Mouse (Mus musculus) intestine, embryonic 14.5 days (tissue): ENCODE measurements at regions not wholly inside any gene's neighbourhood (a gene's known extent, or its start where the extent isn't known, plus 50 kb on each side); places are given as distances from the start of the nearest gene placed in this dataset.

Experiments
- ATAC-seq: fragments of 200-750 bp; cut with Nextera tagmentation; replicated peaks from 2 replicates; pipeline ENCODE4 v1.8.0; 2017; ENCODE audit warnings: low read depth, moderate number of reproducible peaks, moderate TSS enrichment, moderate library complexity; ENCODE audit not compliant: low FRiP score, low TSS enrichment
- DNase-seq: peaks from one replicate; pipeline ENCODE4 v3.0.0-alpha.2; 2018; ENCODE audit warnings: low spot score
- H3K27ac ChIP-seq: fragments of 300-500 bp; sonication (generic); 2 replicates; pipeline ENCODE4 v1.5.1; 2014; ENCODE audit warnings: low read depth, mild to moderate bottlenecking, control low read depth
- H3K27me3 ChIP-seq: fragments of 300-500 bp; sonication (generic); replicated peaks from 2 replicates; pipeline ENCODE4 v1.6.1; 2014; ENCODE audit warnings: low read length, control low read depth; ENCODE audit not compliant: control insufficient read depth, insufficient read depth
- H3K36me3 ChIP-seq: fragments of 300-500 bp; sonication (generic); 2 replicates; pipeline ENCODE4 v1.6.1; 2014; ENCODE audit warnings: low read length, control low read depth; ENCODE audit not compliant: control insufficient read depth, insufficient read depth
- H3K4me1 ChIP-seq: fragments of 300-500 bp; sonication (generic); replicated peaks from 2 replicates; pipeline ENCODE4 v1.6.1; 2014; ENCODE audit warnings: low read length, control low read depth, mixed read lengths; ENCODE audit not compliant: control insufficient read depth, insufficient read depth
- H3K4me2 ChIP-seq: fragments of 300-500 bp; sonication (generic); 2 replicates; pipeline ENCODE4 v1.6.1; 2014; ENCODE audit warnings: low read length
- H3K4me3 ChIP-seq: fragments of 300-500 bp; sonication (generic); 2 replicates; pipeline ENCODE4 v1.5.1; 2014; ENCODE audit warnings: low read depth, low read length, control low read depth, mixed read lengths
- H3K9ac ChIP-seq: fragments of 300-500 bp; sonication (generic); 2 replicates; pipeline ENCODE4 v1.6.1; 2014; ENCODE audit warnings: mild to moderate bottlenecking, low read length
- H3K9me3 ChIP-seq: fragments of 300-500 bp; sonication (generic); 2 replicates; pipeline ENCODE4 v1.6.1; 2016; ENCODE audit warnings: low read length, control low read depth; ENCODE audit not compliant: control insufficient read depth
- WGBS: fragments of 180-500 bp; shearing (Covaris S2); extraction: QIAGEN DNeasy Blood & Tissue Kit; methylation state at CpG from one replicate; pipeline ENCODE4 v1.1.7; 2014; 5-methylcytosine and 5-hydroxymethylcytosine counted together

DNA sequence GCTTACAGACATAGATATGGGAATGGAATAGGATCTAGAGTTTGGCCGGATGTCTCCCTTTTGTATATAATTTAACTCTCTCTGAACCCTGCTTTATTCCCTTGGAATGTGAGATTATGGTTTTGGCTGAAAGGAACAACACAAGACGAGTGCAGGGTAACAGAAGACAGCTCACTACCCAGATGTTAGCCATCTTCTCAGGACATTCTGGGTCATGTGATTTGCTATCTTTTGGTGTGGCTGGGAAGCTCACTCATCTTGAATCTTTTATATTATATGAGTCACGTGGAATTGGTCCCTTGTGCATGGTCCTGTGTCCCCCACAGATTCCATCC is 108.6 kb upstream of the Tmc3 start:
- 32% methylated on average over 3 of the region's 3 CpGs for WGBS

DNA sequence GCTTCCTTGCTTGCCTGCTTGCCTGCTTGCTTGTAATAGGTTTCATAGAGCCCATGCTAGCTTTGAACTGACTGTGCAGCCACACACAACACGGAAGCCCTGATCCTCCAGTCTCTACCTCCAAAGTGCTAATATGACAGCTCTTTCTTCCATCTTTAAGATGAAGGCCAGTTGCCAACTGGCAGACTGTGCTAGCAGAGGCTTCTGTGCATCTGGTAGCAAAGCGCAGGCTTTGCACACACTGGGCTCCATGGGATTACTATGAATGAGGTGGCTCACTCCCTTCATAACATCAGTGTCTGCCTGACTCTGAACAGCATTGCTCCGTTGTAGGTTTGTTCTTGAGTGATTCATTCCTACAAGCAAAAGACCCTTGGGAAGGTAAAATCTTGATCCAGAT is 107.9 kb upstream of the Tmc3 start:
- no peak overlapping the region for H3K4me2 ChIP-seq
- H3K9me3 ChIP-seq = no peaks in the 10 kb centered on the region
- H3K36me3 ChIP-seq = no peaks in the 10 kb centered on the region
- no peak for ATAC-seq
- DNase-seq = no peak
- peaks cover 28% of the 10 kb centered on the region for H3K4me1 ChIP-seq
- H3K27ac ChIP-seq = peak overlapping the region; percentile 7; the same call in 1 of the 2 replicates
- H3K27me3 ChIP-seq = no peaks in the 10 kb centered on the region
- H3K9ac ChIP-seq = no peak overlapping the region
- WGBS = 69% methylated on average over 3 of the region's 3 CpGs
- H3K4me3 ChIP-seq = no peak overlapping the region

More for the DNA sequence above, 108.6 kb upstream of the Tmc3 start:
- H3K27ac ChIP-seq = peak overlapping the region; percentile 70
- peak; percentile 40; the same call in 1 of the 2 replicates for ATAC-seq
- no peak overlapping the region for H3K4me3 ChIP-seq
- no peak overlapping the region for H3K9ac ChIP-seq
- no peaks in the 10 kb centered on the region for H3K36me3 ChIP-seq
- H3K4me2 ChIP-seq = no peak overlapping the region
- no peaks in the 10 kb centered on the region for H3K9me3 ChIP-seq
- H3K27me3 ChIP-seq = no peaks in the 10 kb centered on the region
- peaks cover 28% of the 10 kb centered on the region for H3K4me1 ChIP-seq
- DNase-seq = no peak

DNA sequence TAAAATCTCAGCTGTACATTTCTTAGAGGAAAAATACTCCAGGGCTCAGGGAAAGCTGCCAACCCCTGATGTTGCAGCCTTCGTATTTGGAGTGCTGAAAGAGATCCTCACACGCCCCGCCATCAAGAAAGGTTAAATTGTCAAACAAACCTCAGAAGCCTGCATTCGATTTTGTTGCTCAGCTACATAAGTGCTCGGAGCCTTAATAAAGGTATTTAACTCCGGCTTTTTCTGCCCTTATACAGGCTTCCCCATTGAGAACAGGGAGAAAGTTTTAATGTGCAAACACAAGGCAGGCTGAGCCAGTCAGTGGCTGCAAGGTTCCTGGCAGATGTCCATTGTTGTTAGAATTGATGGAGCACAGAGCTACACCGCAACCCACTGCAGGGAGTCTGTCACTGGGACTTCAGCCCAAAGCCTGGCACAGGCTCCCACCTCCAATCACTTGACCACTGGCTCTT is 107.0 kb upstream of the Tmc3 start:
- no peaks in the 10 kb centered on the region for H3K9me3 ChIP-seq
- no peak overlapping the region for H3K4me3 ChIP-seq
- no peak overlapping the region for H3K9ac ChIP-seq
- DNase-seq (peak; percentile 72), ATAC-seq (peak; percentile 32; the same call in 1 of the 2 replicates)
- H3K27me3 ChIP-seq = no peaks in the 10 kb centered on the region
- no peaks in the 10 kb centered on the region for H3K36me3 ChIP-seq
- WGBS = 29% methylated on average over 7 of the region's 7 CpGs
- 0 out of 2 replicates have a peak overlapping the region, but pooled peaks have one; percentile 12 for H3K4me2 ChIP-seq
- H3K4me1 ChIP-seq = peaks cover 28% of the 10 kb centered on the region
- H3K27ac ChIP-seq = peak overlapping the region; percentile 81

DNA sequence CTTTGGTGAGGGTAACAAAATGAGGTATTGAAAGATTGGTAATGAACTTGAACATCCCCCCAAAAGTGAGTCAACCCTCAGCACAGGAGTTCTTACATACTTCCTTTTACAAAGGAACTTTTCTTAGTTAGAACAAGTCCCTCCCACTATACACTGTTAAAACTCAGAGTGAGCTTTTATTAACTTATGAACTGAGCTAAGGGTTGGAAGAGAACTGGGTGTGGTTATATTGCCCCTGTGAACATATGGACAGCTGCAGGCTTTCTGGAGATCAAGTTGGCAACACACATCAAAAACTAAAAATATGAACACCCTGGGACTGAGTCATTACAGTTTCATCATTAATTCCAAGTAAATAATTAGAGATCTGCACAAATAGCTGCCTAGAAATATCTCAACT is 103.1 kb upstream of the Tmc3 start:
- H3K9me3 ChIP-seq = no peaks in the 10 kb centered on the region
- no peak overlapping the region for H3K4me3 ChIP-seq
- no peak overlapping the region for H3K4me2 ChIP-seq
- H3K27me3 ChIP-seq = no peaks in the 10 kb centered on the region
- H3K27ac ChIP-seq = no peak overlapping the region
- H3K9ac ChIP-seq = no peak overlapping the region
- no peaks in the 10 kb centered on the region for H3K36me3 ChIP-seq
- DNase-seq = no peak
- peaks cover 13% of the 10 kb centered on the region for H3K4me1 ChIP-seq
- ATAC-seq = no peak; the same call in 1 of the 2 replicates

DNA sequence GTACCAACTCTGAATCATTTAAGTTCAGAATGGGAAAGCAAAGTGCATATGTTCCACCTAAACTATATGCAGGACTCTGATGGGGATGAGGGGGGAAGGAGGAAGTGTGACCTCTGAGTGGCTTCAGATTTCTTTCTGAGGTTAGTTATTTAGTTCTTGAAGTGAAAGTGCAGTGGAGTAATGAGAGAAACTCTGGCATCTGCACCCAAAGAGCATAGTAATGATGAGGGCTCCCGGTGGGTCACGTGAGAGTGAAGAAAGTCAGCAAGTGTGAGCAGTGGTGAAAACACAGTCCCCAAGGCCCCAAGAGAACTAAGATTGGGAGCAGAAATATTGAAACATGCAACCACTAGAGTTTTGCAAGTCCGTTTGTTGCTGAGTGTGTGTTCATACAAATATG is 102.5 kb upstream of the Tmc3 start:
- peaks cover 13% of the 10 kb centered on the region for H3K4me1 ChIP-seq
- no peak overlapping the region for H3K4me2 ChIP-seq
- no peaks in the 10 kb centered on the region for H3K27me3 ChIP-seq
- H3K36me3 ChIP-seq = no peaks in the 10 kb centered on the region
- ATAC-seq (no peak), DNase-seq (no peak)
- WGBS = 75% methylated on average over 3 of the region's 3 CpGs
- no peak overlapping the region for H3K27ac ChIP-seq
- no peak overlapping the region for H3K4me3 ChIP-seq
- no peak overlapping the region for H3K9ac ChIP-seq
- H3K9me3 ChIP-seq = no peaks in the 10 kb centered on the region

DNA sequence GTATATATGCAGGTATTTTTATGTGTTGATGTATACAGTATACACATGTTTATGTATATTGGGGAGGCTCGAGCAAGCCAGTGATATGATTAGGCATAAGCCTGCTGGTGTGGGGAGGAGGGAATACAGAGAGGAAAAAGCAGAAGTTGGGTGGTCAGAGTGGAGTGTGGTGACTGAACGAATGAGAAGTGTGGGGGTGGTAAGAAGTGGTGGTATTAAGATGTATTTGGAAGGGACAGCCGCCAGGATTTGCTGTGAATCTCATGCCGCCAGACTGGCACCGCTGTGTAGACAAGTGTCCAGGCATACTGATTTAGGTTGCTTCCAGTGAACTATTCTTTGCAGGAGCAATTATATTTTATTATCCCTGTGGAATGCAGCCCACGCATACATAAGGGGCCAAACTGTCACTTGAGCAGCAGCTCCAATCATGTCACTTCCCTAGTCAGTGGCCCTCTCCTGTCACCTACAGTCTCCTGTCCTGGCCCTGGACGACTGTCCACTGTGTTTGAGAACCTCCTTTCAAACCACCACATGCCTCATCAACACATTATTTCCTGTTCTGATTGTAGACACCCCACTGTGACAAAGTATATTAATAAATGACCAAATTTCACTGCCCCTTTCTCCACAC is 101.9 kb upstream of the Tmc3 start:
- H3K4me2 ChIP-seq = no peak overlapping the region
- WGBS = 52% methylated on average over 7 of the region's 7 CpGs
- DNase-seq = no peak
- H3K9me3 ChIP-seq = no peaks in the 10 kb centered on the region
- H3K27ac ChIP-seq = no peak overlapping the region
- H3K4me3 ChIP-seq = no peak overlapping the region
- peaks cover 11% of the 10 kb centered on the region for H3K4me1 ChIP-seq
- no peaks in the 10 kb centered on the region for H3K36me3 ChIP-seq
- H3K9ac ChIP-seq = no peak overlapping the region
- no peak for ATAC-seq
- H3K27me3 ChIP-seq = no peaks in the 10 kb centered on the region

DNA sequence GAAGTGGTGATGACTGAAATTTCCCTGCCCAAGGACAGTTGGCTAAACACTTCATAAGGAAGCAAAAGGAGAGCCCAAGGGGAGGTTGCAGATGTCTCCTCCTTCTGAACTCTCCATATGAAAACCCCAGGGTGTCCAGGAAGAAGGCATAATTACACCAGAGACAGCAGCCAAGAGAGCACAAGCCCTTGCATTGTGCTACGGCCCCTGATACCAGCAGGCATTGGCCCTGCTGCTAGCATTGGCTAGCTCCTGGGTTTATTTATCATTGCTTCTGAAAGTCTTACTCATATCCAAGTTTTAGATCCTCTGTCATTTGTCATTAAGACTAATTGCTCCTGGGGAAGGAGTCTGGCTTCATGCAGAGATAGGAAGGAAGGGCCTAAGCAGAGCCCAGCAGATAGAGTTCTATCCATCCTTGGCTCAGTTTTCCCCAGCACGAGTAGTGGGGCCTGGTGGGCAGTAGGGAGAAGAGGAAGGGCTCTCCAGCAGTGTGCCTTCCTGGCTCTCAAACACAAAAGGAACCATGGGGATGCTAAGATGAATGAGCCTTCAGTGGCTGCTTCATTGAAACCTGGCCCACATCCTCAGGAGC is 98.5 kb upstream of the Tmc3 start:
- DNase-seq (no peak), ATAC-seq (no peak)
- no peaks in the 10 kb centered on the region for H3K36me3 ChIP-seq
- H3K9ac ChIP-seq = no peak overlapping the region
- no peak overlapping the region for H3K4me2 ChIP-seq
- H3K27me3 ChIP-seq = no peaks in the 10 kb centered on the region
- no peaks in the 10 kb centered on the region for H3K9me3 ChIP-seq
- no peak overlapping the region for H3K27ac ChIP-seq
- 51% methylated on average over 2 of the region's 2 CpGs for WGBS
- 0 out of 2 replicates have a peak, but pooled peaks cover 5% of the 10 kb centered on the region for H3K4me1 ChIP-seq
- no peak overlapping the region for H3K4me3 ChIP-seq

DNA sequence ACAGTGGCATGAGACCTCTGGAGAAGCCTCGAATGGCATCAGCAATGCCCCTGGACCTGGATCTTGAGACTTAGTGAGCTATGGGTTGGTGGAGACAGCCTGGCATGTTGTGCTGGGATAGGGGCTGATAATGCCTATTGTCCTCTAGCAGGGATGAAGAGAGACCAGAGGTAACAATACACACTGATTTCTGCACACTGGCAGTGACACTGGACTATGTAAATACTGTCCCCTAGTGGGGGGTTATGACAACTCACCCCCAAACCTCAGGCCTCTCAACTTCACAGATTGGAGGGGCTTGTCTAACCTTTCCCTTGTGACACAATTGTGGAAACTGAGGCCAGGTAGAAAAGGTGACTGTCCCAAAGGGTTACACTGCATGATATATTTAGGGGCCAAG is 94.9 kb upstream of the Tmc3 start:
- DNase-seq = peak; percentile 66
- Histone ChIP-seq H3K9ac (0 out of 2 replicates have a peak overlapping the region, but pooled peaks have one; percentile 5), H3K4me1 (0 out of 2 replicates have a peak, but pooled peaks cover 5% of the 10 kb centered on the region), H3K27me3 (no peaks in the 10 kb centered on the region), H3K9me3 (no peaks in the 10 kb centered on the region), H3K36me3 (no peaks in the 10 kb centered on the region), H3K27ac (no peak overlapping the region), H3K4me3 (no peak overlapping the region), H3K4me2 (no peak overlapping the region)
- ATAC-seq = no peak
- WGBS = 78% methylated on average over 1 of the region's 1 CpGs
